Mouse (Mus musculus) liver, embryonic 12.5 days (tissue): ENCODE results near the gene Irx2. TPM values are rescaled to one million over a fixed set of nuclear protein-coding genes. Genes with fewer than 3 reads are reported as not detected.

Source experiments
- ATAC-seq: fragments of 200-750 bp; cut with Nextera tagmentation; 2 replicates; pipeline ENCODE4 v1.8.0; 2017; ENCODE audit warnings: moderate number of reproducible peaks, mild to moderate bottlenecking, moderate library complexity
- H3K27ac ChIP-seq: fragments of 300-500 bp; sonication (generic); 2 replicates; pipeline ENCODE4 v1.5.1; 2016; ENCODE audit warnings: mild to moderate bottlenecking
- H3K27me3 ChIP-seq: fragments of 300-500 bp; sonication (generic); replicated peaks from 2 replicates; pipeline ENCODE4 v1.6.1; 2016; ENCODE audit warnings: mild to moderate bottlenecking, moderate library complexity
- H3K36me3 ChIP-seq: fragments of 300-500 bp; sonication (generic); 2 replicates; pipeline ENCODE4 v1.6.1; 2016; ENCODE audit warnings: mild to moderate bottlenecking, moderate library complexity
- H3K4me1 ChIP-seq: fragments of 300-500 bp; sonication (generic); 2 replicates; pipeline ENCODE4 v1.6.1; 2016
- H3K4me2 ChIP-seq: fragments of 300-500 bp; sonication (generic); 2 replicates; pipeline ENCODE4 v1.6.1; 2016; ENCODE audit warnings: mild to moderate bottlenecking, moderate library complexity
- H3K4me3 ChIP-seq: fragments of 300-500 bp; sonication (generic); 2 replicates; pipeline ENCODE4 v1.5.1; 2016; ENCODE audit warnings: mild to moderate bottlenecking, moderate library complexity
- H3K9ac ChIP-seq: fragments of 300-500 bp; sonication (generic); 2 replicates; pipeline ENCODE4 v1.6.1; 2016; ENCODE audit warnings: mild to moderate bottlenecking, moderate library complexity
- H3K9me3 ChIP-seq: fragments of 300-500 bp; sonication (generic); replicated peaks from 2 replicates; pipeline ENCODE4 v1.6.1; 2016; ENCODE audit warnings: mild to moderate bottlenecking, moderate library complexity
- WGBS: fragments of 180-500 bp; shearing (Covaris S2); methylation state at CpG from one replicate; pipeline ENCODE4 v1.1.7; 2016; ENCODE audit not compliant: insufficient replicate concordance; 5-methylcytosine and 5-hydroxymethylcytosine counted together
- polyA plus RNA-seq: library from polyadenylated mRNA; unstranded; fragments of >200 nt; fragmentation: Nextera tagmentation; extraction: Ambion mirVana; gene quantifications from 2 replicates; pipeline ENCODE4 v1.2.1, GENCODE M21; 2016

The Irx2 gene
- polyA plus RNA-seq, 1 experiment from 2014 or later: not detected

GRCm38 (mm10) chr13:72627391-72628321, 964 bp upstream of the Irx2 start:
- Histone ChIP-seq H3K4me2 (peak overlapping the region; percentile 66), H3K36me3 (no peaks in the 10 kb centered on the region), H3K27me3 (peaks cover 100% of the 10 kb centered on the region), H3K9me3 (no peaks in the 10 kb centered on the region), H3K4me3 (peak overlapping the region; percentile 49), H3K27ac (no peak overlapping the region), H3K9ac (no peak overlapping the region), H3K4me1 (peaks cover 9% of the 10 kb centered on the region; the same call in 1 of the 2 replicates)
- ATAC-seq: no peak
- WGBS: 3% methylated on average over 42 of the region's 42 CpGs

DNA sequence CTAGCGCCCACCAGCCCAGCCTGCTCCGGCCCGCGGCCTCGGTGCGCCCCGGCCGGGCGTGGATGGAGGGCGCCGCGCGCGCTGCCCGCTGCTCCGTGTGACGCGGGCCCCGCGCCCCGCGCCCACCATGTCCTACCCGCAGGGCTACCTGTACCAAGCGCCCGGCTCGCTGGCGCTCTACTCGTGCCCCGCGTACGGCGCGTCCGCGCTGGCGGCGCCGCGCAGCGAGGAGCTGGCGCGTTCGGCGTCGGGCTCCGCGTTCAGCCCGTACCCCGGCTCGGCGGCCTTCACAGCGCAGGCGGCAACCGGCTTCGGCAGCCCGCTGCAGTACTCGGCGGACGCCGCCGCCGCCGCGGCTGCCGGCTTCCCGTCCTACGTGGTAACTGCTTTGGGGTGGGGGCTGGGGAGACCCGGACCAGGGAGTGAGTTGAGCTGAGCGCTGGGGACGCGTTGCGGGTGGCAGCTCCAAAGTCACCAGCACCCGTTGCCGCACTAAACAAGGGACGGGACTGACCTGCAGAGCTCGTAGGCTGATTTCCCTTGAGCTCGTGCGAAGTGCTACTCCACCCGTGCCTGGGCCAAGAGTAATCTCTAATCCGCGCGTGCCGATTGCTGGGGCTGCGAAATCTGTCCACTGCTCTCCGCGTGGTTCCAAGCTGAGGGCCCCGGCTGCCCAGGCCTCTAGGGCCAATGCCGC, 463 bp downstream of the Irx2 start:
- 1% methylated on average over 72 of the region's 88 CpGs for WGBS
- peaks cover 98% of the 10 kb centered on the region for H3K27me3 ChIP-seq
- no peaks in the 10 kb centered on the region for H3K9me3 ChIP-seq
- no peak overlapping the region for H3K27ac ChIP-seq
- H3K4me1 ChIP-seq: peaks cover 9% of the 10 kb centered on the region; the same call in 1 of the 2 replicates
- peak overlapping the region; percentile 66 for H3K4me2 ChIP-seq
- no peaks in the 10 kb centered on the region for H3K36me3 ChIP-seq
- no peak; the same call in 1 of the 2 replicates for ATAC-seq
- peak overlapping the region; percentile 49 for H3K4me3 ChIP-seq
- no peak overlapping the region for H3K9ac ChIP-seq

DNA sequence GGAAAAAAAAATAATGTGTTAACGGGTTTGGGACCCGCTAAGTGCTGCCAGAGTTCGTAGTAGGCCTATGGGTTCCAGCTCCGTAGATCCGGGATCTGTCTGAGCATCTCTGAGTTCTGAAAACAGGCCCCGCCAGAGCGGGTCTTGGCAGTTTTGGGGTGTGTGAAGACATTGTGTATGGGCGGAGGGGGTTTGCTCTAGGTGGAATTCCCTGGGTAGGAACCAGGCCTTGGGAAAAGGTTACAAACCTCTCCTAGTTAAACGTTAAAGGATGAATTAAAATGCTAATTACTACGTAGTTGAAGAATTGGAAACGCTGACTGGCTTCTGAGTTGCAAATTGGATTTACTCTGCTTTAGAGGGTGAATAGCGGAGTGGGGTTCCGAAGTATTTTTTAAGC, 1.2 kb downstream of the Irx2 start:
- H3K36me3 ChIP-seq: no peaks in the 10 kb centered on the region
- H3K4me1 ChIP-seq: peaks cover 9% of the 10 kb centered on the region; the same call in 1 of the 2 replicates
- no peak overlapping the region for H3K9ac ChIP-seq
- no peaks in the 10 kb centered on the region for H3K9me3 ChIP-seq
- H3K27ac ChIP-seq: no peak overlapping the region
- no peak for ATAC-seq
- WGBS: 3% methylated on average over 13 of the region's 13 CpGs
- H3K27me3 ChIP-seq: peaks cover 98% of the 10 kb centered on the region
- no peak overlapping the region for H3K4me3 ChIP-seq
- no peak overlapping the region for H3K4me2 ChIP-seq

GRCm38 (mm10) chr13:72630501-72631372, 2.1 kb downstream of the Irx2 start:
- H3K27me3 ChIP-seq: peaks cover 98% of the 10 kb centered on the region
- no peaks in the 10 kb centered on the region for H3K9me3 ChIP-seq
- H3K4me1 ChIP-seq: peaks cover 9% of the 10 kb centered on the region; the same call in 1 of the 2 replicates
- 2% methylated on average over 60 of the region's 60 CpGs for WGBS
- H3K4me2 ChIP-seq: peak overlapping the region; percentile 8; the same call in 1 of the 2 replicates
- no peak overlapping the region for H3K9ac ChIP-seq
- no peak for ATAC-seq
- H3K27ac ChIP-seq: no peak overlapping the region
- H3K4me3 ChIP-seq: no peak overlapping the region
- no peaks in the 10 kb centered on the region for H3K36me3 ChIP-seq

GRCm38 (mm10) chr13:72631373-72632021, 2.9 kb downstream of the Irx2 start:
- WGBS: 3% methylated on average over 62 of the region's 62 CpGs
- Histone ChIP-seq H3K9me3 (no peaks in the 10 kb centered on the region), H3K4me2 (peak overlapping the region; percentile 8; the same call in 1 of the 2 replicates), H3K36me3 (no peaks in the 10 kb centered on the region), H3K27ac (no peak overlapping the region), H3K4me3 (no peak overlapping the region), H3K27me3 (peaks cover 98% of the 10 kb centered on the region), H3K9ac (no peak overlapping the region), H3K4me1 (peaks cover 9% of the 10 kb centered on the region; the same call in 1 of the 2 replicates)
- no peak for ATAC-seq

DNA sequence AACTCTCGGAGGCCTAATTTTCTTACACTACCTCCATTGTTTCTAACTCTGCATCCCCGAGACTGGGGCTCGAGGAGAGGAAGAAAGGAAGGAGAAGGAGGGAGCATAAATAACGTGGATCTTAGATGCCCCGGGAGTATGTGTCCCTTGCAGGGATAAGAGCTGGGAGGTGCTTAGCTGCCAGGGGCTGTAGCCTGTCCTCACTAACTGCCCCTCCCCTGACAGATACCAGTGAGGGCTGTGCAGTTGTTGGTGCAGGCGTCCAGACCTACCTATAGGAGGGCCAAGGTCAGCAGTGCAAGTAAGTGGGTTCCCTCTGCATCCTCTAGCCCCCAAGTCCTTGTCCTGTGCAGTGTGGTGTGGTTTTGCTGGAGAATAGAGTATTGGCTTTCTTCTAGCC, 3.7 kb downstream of the Irx2 start:
- H3K27ac ChIP-seq: no peak overlapping the region
- peaks cover 96% of the 10 kb centered on the region for H3K27me3 ChIP-seq
- H3K9ac ChIP-seq: no peak overlapping the region
- no peak overlapping the region for H3K4me2 ChIP-seq
- H3K36me3 ChIP-seq: no peaks in the 10 kb centered on the region
- H3K9me3 ChIP-seq: no peaks in the 10 kb centered on the region
- H3K4me3 ChIP-seq: no peak overlapping the region
- peaks cover 9% of the 10 kb centered on the region; the same call in 1 of the 2 replicates for H3K4me1 ChIP-seq
- ATAC-seq: no peak
- 10% methylated on average over 6 of the region's 6 CpGs for WGBS

DNA sequence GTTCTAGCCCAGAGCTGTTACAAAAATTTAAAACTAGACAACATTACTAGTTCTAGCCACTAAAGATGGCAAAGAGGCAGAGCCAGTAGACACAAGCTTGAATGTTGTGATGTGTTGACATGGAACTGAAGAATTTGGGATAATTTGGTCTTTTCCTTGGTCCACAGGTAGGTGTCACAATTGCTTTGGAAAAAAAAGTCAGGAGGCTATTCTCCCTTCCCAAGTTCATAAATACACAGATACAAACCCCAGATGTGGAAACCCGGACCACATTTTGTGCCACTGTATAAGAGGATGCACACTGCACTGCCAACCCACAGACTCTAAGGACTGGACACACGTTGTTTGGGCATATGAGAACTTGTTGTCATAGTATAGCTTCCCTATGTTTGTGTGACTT, 4.5 kb downstream of the Irx2 start:
- Histone ChIP-seq H3K27ac (no peak overlapping the region), H3K4me3 (no peak overlapping the region), H3K9me3 (no peaks in the 10 kb centered on the region), H3K27me3 (peaks cover 96% of the 10 kb centered on the region), H3K4me1 (peaks cover 9% of the 10 kb centered on the region; the same call in 1 of the 2 replicates), H3K36me3 (no peaks in the 10 kb centered on the region), H3K4me2 (no peak overlapping the region), H3K9ac (no peak overlapping the region)
- 17% methylated on average over 2 of the region's 2 CpGs for WGBS
- no peak for ATAC-seq

DNA sequence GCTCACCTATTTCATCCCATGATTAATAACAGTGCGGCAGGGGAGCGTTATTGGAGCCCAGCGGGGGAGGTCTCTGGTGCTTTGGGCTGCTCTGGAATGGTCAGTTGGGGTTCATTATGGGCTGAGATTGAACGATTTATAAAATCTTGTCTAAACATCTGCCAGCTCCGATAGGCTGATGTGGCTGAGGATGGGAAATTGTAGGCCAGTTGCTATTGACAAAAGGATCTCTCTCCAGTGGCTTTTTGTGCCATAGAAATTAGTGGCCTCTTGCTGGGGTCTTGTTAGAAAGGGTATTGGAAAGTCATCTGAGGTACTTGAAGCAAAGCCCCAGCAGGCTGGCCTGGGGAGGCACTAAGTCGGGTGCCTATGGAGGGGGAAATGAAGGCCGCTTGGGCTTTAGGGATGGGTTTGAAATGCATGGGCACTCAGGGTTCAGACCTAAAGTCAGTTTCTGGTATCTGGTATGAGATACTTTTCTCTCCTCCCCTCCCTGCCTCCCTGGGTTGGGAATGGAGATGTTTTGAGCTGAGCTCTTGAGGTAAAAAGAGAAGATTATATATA, 6.2 kb downstream of the Irx2 start:
- Histone ChIP-seq H3K9ac (no peak overlapping the region), H3K4me3 (no peak overlapping the region), H3K36me3 (no peaks in the 10 kb centered on the region), H3K9me3 (no peaks in the 10 kb centered on the region), H3K4me1 (peaks cover 5% of the 10 kb centered on the region; the same call in 1 of the 2 replicates), H3K4me2 (no peak overlapping the region), H3K27me3 (peaks cover 96% of the 10 kb centered on the region), H3K27ac (no peak overlapping the region)
- 12% methylated on average over 7 of the region's 7 CpGs for WGBS
- no peak for ATAC-seq

- Histone ChIP-seq H3K27ac (no peak overlapping the region), H3K27me3 (peaks cover 96% of the 10 kb centered on the region), H3K36me3 (no peaks in the 10 kb centered on the region), H3K4me1 (peaks cover 8% of the 10 kb centered on the region; the same call in 1 of the 2 replicates), H3K4me3 (no peak overlapping the region), H3K9ac (no peak overlapping the region), H3K9me3 (no peaks in the 10 kb centered on the region), H3K4me2 (no peak overlapping the region)
- 4% methylated on average over 20 of the region's 20 CpGs for WGBS
- ATAC-seq: no peak
These were observed 7.8 kb downstream of the Irx2 start for GRCm38 (mm10) chr13:72636331-72636851.

DNA sequence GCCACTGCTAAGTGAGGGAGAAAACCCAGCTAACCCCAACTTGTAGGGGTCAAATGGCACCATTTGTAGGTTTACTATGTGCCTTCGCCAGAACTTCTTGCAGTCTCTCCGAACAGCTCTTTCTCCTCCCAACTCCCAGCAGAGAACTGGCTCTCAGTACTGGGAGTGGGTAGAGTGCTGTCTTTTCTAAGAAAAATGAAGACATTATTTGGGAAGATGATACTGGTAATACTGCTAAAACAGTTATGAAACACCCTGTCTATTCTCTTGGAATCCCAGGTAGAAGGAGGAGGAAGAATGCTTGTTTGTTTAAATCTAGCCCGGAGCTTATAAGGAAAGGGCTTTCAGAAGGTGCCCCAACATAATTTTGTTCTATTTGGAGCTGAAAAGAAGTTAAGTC, 8.9 kb downstream of the Irx2 start:
- Histone ChIP-seq H3K27ac (no peak overlapping the region), H3K4me2 (no peak overlapping the region), H3K9me3 (no peaks in the 10 kb centered on the region), H3K4me1 (peaks cover 8% of the 10 kb centered on the region; the same call in 1 of the 2 replicates), H3K36me3 (no peaks in the 10 kb centered on the region), H3K4me3 (no peak overlapping the region), H3K27me3 (peaks cover 94% of the 10 kb centered on the region), H3K9ac (no peak overlapping the region)
- 6% methylated on average over 3 of the region's 3 CpGs for WGBS
- ATAC-seq: no peak
